Mouse (Mus musculus) adrenal gland, adult 2 months (tissue): ENCODE results near the gene Dclk2. TPM values are rescaled to one million over a fixed set of nuclear protein-coding genes. Genes with fewer than 3 reads are reported as not detected.

ENCODE experiments used
- DNase-seq: peaks from one replicate; pipeline ENCODE4 v3.0.0; 2021
- long read RNA-seq: library from polyadenylated mRNA; stranded (forward); transcript quantifications from one replicate; pipeline ENCODE4 v2.0.0, GENCODE M21; 2021
- polyA plus RNA-seq: library from polyadenylated mRNA; depleted of rRNA; stranded (reverse); fragments of >200 nt; gene quantifications from 2 replicates; pipeline ENCODE4 v1.2.3, GENCODE M21; 2012; rRNA removed
- total RNA-seq, 2 experiments: library from RNA; stranded (reverse); gene quantifications; 2 replicates each; pipeline ENCODE4 v1.2.3; 2021

Gene Dclk2
- total RNA-seq (1 to 10 TPM; 6.1 to 7.7 TPM), polyA plus RNA-seq (6.1 and 6.3 TPM in 2 replicates)
- long read RNA-seq, partial matches to known transcripts = 0 of 2 reads
- long read RNA-seq, other reads (novel, unspliced or antisense) = 2 of 2 reads

GRCm38 (mm10) chr3:86920343-86921083 lies at the start of gene Dclk2:
Dclk2 (minus strand) TSS chr3:86920852.
- peak; percentile 90 for DNase-seq

DNA sequence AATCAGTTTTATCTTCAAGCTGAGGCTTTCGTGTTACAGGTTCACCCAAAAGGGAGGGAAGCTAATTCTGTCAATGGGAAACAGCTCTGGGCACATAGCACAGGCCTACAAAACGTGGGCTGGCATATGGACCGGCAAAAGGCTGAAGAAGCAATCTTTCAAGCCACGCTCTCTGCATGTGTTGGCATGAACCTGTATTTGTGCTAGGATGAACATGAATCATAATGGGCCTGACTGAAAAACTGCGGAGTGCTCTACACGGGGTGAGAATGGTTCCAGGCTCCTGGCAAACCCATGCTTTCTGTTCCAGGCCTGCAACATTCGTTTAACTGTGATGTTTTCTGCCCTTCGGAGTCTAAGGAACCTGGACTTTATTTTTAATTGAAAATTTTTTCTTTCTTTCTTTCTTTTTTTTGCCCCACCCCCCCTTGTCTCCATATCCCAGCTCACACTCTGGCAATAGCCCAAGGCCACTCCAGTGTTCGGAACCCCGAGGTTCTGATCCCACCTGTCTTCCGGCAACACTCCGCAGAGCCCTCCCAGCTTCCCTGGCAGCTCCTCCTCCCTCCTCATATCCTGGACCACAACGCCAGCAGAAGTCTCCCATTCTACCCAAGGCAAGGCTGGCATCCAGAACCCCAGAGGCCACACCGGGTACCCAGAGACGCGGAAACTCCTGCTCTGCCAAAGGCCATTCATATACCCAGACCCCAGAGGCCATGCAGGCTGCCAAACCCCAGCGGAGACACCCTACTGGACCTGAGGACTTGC lies 42.2 kb upstream of the Dclk2 start:
- no peak for DNase-seq

DNA sequence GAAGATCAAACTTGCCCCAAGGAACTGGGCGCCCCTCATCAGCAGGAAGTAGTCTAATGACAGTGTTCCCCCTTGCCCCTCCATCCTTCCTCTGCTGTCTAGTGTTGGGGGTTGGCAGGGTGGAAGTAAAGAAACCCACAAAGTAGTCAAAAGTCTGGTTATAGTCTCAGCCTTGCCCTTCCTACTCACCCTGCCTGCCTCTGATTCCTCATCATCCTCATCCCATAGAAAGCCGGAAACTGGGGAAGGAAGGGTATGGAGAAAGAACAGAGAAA lies 40.7 kb upstream of the Dclk2 start:
- DNase-seq = no peak

- DNase-seq = no peak
These were observed 40.2 kb upstream of the Dclk2 start for GRCm38 (mm10) chr3:86960656-86961394.

DNA sequence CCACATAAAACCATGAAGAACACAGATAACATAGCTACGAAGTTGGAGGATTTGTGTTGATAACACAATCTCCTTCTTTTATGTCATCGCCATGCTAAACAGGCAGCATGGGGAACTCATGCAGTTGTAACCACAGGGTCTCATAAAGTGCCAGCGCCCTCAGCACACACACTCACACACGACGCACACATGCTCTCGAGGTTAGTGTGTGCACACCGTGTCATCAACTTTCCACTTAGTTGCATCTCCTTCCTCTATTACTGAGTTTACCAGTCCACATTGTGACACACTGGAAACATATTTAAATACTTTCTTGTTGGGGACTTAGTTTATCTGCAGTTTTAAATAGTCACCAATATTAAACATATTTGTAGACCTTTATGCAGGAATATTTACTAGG lies 38.4 kb upstream of the Dclk2 start:
- DNase-seq = no peak

DNA sequence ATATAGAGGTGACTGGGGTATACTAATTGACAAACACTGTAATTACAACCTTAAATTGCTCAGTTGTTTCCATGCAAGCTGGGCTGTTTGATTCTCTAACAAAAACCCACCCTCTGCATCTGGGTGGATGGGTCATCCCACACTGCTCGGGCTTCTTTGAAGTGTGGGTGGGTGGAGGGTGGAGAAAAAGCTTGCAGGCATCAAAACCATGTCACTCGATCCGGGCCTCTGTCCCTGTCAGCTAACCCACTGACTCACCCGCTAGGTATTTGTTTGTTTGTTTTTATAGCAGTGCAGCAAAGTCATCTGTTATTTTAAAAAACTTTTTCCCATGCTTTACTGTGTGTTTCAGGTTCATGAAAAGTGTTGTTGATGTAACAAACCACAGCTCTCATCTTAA lies 34.7 kb upstream of the Dclk2 start:
- DNase-seq = no peak

DNA sequence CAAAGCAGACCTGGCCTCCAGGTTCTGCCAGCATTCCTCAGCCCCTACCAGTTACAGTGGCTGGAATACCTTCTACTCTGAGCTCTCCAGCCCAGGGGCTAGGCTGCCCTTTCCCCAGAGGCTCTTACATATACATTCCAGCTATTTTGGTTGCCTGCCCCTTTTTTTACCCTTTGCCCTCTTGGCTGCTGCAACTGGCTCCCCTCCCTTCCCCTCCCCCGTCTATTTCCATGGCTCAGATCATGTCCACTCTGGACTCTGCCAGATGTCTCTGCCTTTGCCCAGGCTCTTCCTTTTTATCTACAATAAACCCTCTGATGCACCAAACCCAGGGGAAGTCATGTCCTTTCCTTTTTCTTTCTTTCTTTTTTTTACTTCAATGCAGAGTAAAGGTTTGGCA lies 33.9 kb upstream of the Dclk2 start:
- no peak for DNase-seq

GRCm38 (mm10) chr3:86953819-86954218 lies 33.2 kb upstream of the Dclk2 start:
- no peak for DNase-seq

DNA sequence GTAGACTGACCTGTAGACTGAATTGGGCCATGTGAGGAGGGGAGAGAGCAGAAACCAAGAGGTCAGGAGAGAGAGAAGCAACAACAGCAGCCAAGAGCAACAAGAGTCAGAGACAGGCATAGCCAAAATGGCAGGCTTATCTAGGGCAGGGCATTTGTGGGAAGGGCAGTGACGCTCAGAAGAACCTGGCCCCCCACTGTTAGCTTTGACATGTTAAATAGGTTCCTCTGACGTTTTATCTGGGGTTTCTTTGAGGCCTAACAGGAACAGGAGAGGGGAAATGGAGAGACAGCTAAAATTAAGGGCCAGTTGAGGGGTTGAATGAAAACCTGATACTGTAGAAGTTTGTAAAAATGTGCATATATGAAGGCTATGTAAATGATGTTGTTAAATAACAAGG lies 30.0 kb upstream of the Dclk2 start:
- DNase-seq = no peak

DNA sequence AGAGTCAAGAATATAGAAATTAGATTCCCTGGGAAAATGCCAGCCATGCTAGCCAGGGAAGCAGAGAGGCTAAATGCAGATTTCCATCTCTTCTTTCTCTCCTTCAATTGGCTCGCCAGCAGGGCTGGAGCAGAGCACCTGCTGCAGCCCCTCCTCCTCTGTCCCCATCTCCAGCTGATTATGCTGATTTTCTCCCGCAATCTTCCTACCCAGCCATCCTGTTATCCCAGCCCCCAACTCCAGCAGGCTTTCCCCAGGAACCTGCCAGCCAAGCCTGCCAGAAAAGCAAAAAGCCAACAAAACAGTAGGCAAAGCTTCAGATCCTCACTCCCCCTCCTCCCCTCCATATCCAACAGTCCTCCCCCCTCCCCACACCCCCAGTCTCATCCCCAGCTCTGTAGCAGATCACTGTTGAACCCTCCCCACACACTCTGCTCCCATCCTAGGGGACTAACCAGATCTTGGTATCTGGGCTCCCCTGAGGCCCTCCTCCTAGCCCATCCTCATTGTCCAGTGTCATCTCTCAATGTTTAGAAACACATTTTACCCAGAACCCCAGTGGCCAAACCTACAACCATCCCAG lies 15.7 kb upstream of the Dclk2 start:
- DNase-seq = no peak

DNA sequence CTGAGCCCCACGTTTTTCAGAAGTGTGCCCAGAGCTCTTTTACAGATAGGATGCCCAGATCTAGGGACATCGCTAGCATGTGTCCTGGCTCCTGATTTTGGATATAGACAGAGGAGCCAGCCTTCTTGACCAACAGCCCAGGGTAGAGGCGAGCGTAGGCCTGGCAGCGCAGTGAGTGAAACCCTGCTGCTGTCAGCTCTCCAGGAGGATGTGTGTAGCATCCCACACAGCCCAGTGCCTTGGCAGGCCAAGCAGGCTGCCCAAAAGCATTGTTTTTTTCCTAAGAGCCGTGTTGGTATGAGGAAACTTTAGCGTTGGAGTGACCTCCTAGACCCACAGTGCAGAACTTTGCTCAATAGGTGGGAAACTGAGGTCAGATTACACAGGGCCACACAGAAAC lies 12.8 kb upstream of the Dclk2 start:
- no peak for DNase-seq

DNA sequence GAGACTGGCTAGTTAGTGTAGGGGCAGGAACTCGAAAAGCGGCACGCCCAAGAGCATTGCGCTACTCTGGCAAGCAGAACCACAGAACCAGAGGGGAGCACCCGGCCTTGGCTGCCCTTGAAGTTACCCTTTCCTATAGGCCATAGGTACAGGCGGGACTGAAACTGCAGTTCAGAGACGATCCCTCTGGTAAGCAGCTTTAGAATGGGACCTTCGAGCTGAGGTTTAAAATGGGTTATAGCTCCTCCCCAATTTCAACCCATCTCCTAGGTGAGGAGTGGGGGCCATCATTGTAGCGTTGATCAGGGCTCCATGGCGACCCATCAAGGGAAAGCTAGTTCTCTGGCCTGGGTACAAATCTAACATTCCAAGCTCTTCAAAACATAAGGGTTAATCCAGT lies 3.0 kb upstream of the Dclk2 start:
- no peak for DNase-seq

DNA sequence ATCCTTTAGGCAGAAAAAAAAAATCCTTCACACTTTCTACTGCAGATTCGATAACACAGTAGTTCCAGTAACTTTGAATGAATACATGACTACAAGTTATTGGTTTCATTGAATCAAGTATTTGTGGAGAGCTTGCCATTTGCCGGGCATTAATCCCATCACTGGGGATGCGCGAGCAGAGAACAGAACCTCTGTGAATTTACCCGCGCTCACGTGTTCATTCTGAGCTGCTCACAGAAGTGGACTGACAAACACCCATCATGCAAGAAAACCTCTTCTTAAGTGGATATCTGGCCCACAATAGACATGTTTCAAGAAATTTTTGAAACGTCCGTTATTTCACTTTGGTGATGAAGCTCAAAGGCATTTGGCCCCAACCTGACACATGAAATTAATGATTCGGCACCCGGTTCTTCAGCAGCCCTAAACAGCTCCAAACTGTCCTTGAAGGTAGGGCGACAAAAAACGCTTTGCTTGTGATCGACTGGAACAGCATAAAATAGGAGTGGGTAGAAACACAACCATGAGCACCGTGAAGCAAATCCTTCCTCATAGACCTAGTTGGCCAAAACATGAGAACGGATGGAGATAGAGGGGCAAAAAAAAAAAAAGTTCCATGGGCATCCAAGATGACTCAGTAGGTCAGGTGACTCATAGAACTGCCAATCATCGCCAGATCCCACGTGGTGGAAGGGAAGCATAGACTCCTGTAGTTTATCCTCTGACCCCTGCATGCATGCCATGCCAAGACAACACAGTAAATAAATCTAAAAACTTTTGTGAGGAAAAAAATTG lies 726 bp upstream of the Dclk2 start:
- DNase-seq = peak; percentile 67

DNA sequence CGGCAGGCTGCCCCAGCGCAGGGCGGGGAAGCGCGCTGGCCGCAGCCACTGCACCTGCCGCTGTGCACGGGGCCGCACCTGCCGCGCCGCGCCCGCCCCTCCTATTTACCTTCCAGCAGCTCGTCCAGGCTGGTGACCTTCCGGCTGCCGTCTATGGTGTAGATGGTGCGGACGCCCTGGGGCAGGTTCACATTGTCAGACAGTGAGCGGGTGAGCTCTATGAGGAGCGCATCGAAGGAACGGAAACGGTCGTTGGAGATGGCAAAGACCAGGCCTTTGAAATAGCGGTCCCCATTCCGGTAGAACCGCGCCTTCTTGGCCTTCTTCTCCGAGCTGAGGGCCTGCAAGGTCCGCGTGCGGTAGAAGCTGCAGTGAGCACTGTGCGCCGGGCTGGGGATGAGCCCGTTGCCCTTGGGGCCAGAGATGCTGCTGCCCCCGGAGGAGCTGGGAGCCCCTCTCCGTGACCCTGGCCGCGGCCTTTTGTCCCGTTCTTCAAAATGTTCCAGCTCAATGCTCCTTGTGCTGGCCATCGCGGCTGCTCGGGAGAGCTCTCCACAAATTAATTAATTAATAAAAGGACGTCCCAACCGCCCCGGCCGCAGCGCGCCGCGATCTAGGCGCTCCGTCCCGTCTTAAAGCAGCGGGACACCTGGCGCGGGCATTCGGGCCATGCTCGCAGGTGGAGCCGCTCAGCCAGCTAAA lies 860 bp downstream of the Dclk2 start:
- no peak for DNase-seq

- no peak for DNase-seq
These were observed 3.6 kb downstream of the Dclk2 start for GRCm38 (mm10) chr3:86917048-86917447.

GRCm38 (mm10) chr3:86916626-86917025 lies 4.0 kb downstream of the Dclk2 start:
- no peak for DNase-seq

- DNase-seq = no peak
These were observed 5.4 kb downstream of the Dclk2 start for GRCm38 (mm10) chr3:86915291-86915690.

- DNase-seq = no peak
These were observed 6.3 kb downstream of the Dclk2 start for GRCm38 (mm10) chr3:86914316-86914715.

- DNase-seq = no peak
These were observed 22.3 kb downstream of the Dclk2 start for GRCm38 (mm10) chr3:86898366-86898765.

GRCm38 (mm10) chr3:86897551-86897950 lies 23.1 kb downstream of the Dclk2 start:
- no peak for DNase-seq

DNA sequence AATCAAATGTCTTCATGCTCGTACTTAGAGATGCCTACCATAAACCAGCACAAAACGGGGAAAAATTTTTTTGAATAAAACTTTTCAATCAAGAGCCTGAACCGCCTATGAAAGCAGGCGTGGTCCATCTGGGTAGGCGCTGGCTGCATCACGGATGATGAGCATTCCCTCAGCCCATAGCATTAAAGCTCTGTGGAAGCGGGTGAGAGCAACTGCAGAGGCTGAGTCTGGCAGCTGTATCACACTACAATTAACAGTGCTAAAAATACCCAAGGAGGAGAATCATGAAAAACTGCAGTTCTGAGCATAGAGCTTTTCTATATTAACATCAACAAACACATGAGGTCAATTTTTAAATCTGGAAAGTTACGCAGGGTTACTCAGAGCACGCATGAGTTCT lies 23.6 kb downstream of the Dclk2 start:
- DNase-seq = no peak
